Mouse (Mus musculus) ES-Bruce4 (cell line): ENCODE measurements around the gene Itk.

Source experiments
- CTCF ChIP-seq: IDR thresholded peaks from one replicate; pipeline ENCODE4 v1.8.1; 2011; ENCODE audit warnings: low read depth, low read length
- POLR2A ChIP-seq: IDR thresholded peaks from one replicate; pipeline ENCODE4 v1.8.1; 2011; ENCODE audit warnings: low read length; ENCODE audit not compliant: insufficient read depth

DNA sequence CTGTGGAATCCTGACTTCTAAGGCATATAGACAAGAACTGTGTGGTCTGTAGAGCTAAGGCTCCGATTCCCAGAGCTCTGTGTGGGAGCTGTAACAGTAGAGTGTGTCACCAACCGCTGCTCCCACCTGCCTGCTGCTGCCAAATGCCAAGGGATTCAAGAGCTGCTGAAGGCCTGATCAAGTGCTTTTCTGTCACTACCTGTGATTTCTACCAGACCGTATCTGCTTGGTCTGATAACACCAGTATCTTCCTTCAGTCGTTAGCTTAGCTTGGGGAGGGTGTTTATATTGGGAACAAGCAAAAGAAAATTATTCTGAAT is 7.5 kb upstream of the Itk start:
- TF ChIP-seq POLR2A: no peak
- no peak for TF ChIP-seq CTCF
